Mouse (Mus musculus) limb, embryonic 10.5 days (tissue): ENCODE results near the gene Iqschfp. TPM values are rescaled to one million over a fixed set of nuclear protein-coding genes. Genes with fewer than 3 reads are reported as not detected.

Experiments used
- DNase-seq: peaks from one replicate; pipeline ENCODE4 v3.0.0-alpha.2; 2017; ENCODE audit warnings: low spot score
- H3K27ac ChIP-seq: fragments of 300-500 bp; sonication (generic); 2 replicates; pipeline ENCODE4 v1.5.1; 2016; ENCODE audit warnings: mild to moderate bottlenecking
- H3K27me3 ChIP-seq: fragments of 300-500 bp; sonication (generic); 2 replicates; pipeline ENCODE4 v1.6.1; 2016; ENCODE audit warnings: low read depth, mild to moderate bottlenecking; ENCODE audit not compliant: poor library complexity, severe bottlenecking
- H3K36me3 ChIP-seq: fragments of 300-500 bp; sonication (generic); 2 replicates; pipeline ENCODE4 v1.6.1; 2016; ENCODE audit warnings: mild to moderate bottlenecking, moderate library complexity
- H3K4me1 ChIP-seq: fragments of 300-500 bp; sonication (generic); 2 replicates; pipeline ENCODE4 v1.6.1; 2016
- H3K4me3 ChIP-seq: fragments of 300-500 bp; sonication (generic); 2 replicates; pipeline ENCODE4 v1.5.1; 2016; ENCODE audit warnings: mild to moderate bottlenecking, moderate library complexity
- H3K9me3 ChIP-seq: fragments of 300-500 bp; sonication (generic); replicated peaks from 2 replicates; pipeline ENCODE4 v1.6.1; 2016; ENCODE audit warnings: mild to moderate bottlenecking
- WGBS: fragments of 180-500 bp; shearing (Covaris S2); methylation state at CpG from one replicate; pipeline ENCODE4 v1.1.7; 2016; 5-methylcytosine and 5-hydroxymethylcytosine counted together
- polyA plus RNA-seq: library from polyadenylated mRNA; unstranded; fragments of >200 nt; fragmentation: Nextera tagmentation; extraction: Ambion mirVana; gene quantifications from 2 replicates; pipeline ENCODE4 v1.2.1, GENCODE M21; 2016

Iqschfp gene
- polyA plus RNA-seq, 1 experiment from 2014 or later: not detected

GRCm38 (mm10) chr3:68453719-68454455 is 561.9 kb downstream of the Iqschfp start:
- Histone ChIP-seq H3K4me1 (peaks cover 26% of the 10 kb centered on the region), H3K27ac (peak overlapping the region; percentile 51)
- peak; percentile 68 for DNase-seq

GRCm38 (mm10) chr3:68466643-68467042 is 574.6 kb downstream of the Iqschfp start:
- H3K4me3 ChIP-seq: no peak overlapping the region
- H3K4me1 ChIP-seq: peaks cover 46% of the 10 kb centered on the region
- no peak for DNase-seq
- WGBS: 54% methylated on average over 5 of the region's 5 CpGs
- peak overlapping the region; percentile 34; the same call in 1 of the 2 replicates for H3K27ac ChIP-seq
- H3K9me3 ChIP-seq: no peaks in the 10 kb centered on the region
- H3K36me3 ChIP-seq: no peaks in the 10 kb centered on the region
- H3K27me3 ChIP-seq: no peaks in the 10 kb centered on the region

More at GRCm38 (mm10) chr3:68453719-68454455, 561.9 kb downstream of the Iqschfp start:
- Histone ChIP-seq H3K4me3 (peak overlapping the region; percentile 36), H3K9me3 (no peaks in the 10 kb centered on the region), H3K36me3 (no peaks in the 10 kb centered on the region), H3K27me3 (no peaks in the 10 kb centered on the region)
- WGBS: 12% methylated on average over 10 of the region's 10 CpGs

DNA sequence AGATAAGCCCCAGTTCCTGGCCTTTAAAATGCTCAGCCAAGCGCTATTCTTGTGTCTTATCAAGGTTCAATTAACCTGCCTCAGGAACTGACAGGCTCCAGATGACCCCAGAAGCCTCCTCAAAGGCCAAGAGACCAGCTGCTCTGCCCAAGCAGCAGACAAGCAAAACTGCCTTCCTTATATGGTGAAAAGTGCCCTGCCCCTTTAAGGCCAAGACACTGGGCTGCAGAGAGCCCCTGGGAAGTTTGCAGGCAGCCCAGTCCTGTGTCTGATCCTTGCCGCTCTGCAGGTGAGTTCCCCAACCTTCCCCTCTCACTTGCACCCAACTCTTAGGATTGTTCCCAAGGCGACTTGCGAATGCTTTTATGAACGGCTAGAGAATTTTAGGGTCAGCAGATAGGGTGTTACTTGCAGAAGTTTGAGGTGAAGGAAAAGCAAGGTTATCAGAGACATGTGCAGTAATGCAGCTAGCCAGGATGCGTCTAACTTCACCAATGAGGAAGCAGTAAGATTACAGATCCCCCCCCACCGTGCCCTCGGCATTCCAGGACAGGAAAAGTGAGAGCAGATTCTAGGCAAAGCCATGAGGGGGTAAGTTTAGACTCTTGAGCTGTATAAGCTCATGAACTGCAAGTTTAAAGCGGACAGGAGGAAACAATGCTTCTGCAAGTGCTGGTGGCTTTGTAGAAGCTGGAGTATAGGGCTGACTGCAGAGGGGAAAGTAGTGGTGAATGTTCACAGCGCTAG is 576.1 kb downstream of the Iqschfp start:
- DNase-seq: peak; percentile 61
- Histone ChIP-seq H3K4me3 (peak overlapping the region; percentile 45), H3K27me3 (no peaks in the 10 kb centered on the region), H3K36me3 (no peaks in the 10 kb centered on the region), H3K27ac (peak overlapping the region; percentile 81), H3K9me3 (no peaks in the 10 kb centered on the region), H3K4me1 (peaks cover 46% of the 10 kb centered on the region)
- WGBS: under 1% methylated on average over 10 of the region's 10 CpGs

- peak overlapping the region; percentile 48; the same call in 1 of the 2 replicates for H3K27ac ChIP-seq
- 87% methylated on average over 1 of the region's 1 CpGs for WGBS
- H3K9me3 ChIP-seq: no peaks in the 10 kb centered on the region
- no peak overlapping the region for H3K4me3 ChIP-seq
- DNase-seq: no peak
- no peaks in the 10 kb centered on the region for H3K36me3 ChIP-seq
- H3K4me1 ChIP-seq: peaks cover 46% of the 10 kb centered on the region
- no peaks in the 10 kb centered on the region for H3K27me3 ChIP-seq
Observed at GRCm38 (mm10) chr3:68469643-68470042, 577.6 kb downstream of the Iqschfp start.

- Histone ChIP-seq H3K4me1 (peaks cover 46% of the 10 kb centered on the region), H3K27ac (peak overlapping the region; percentile 48; the same call in 1 of the 2 replicates), H3K9me3 (no peaks in the 10 kb centered on the region), H3K4me3 (no peak overlapping the region), H3K27me3 (no peaks in the 10 kb centered on the region), H3K36me3 (no peaks in the 10 kb centered on the region)
- 61% methylated on average over 3 of the region's 3 CpGs for WGBS
- DNase-seq: no peak
Observed at GRCm38 (mm10) chr3:68470061-68470460, 578.0 kb downstream of the Iqschfp start.

DNA sequence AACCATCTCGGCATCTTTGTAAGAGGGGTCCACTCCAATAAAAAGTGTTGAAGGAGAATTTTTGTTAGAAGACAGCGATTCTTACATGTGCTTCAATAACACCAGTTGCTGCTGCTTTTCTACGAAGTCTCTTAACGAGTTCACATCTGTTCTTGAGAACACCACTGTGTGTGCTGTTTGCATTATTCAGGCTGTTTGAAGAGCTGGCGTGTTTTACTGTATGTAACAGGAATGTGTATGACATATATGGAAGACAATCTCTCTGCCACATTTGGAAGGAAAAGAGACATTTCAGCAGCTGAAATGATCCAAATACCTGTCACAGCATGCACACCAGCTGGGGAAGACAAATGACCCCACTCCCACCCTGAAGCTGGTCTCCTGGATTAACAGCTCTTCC is 578.6 kb downstream of the Iqschfp start:
- Histone ChIP-seq H3K36me3 (no peaks in the 10 kb centered on the region), H3K27ac (peak overlapping the region; percentile 48; the same call in 1 of the 2 replicates), H3K4me3 (no peak overlapping the region), H3K27me3 (no peaks in the 10 kb centered on the region), H3K9me3 (no peaks in the 10 kb centered on the region), H3K4me1 (peaks cover 46% of the 10 kb centered on the region)
- no peak for DNase-seq
- 65% methylated on average over 5 of the region's 5 CpGs for WGBS

DNA sequence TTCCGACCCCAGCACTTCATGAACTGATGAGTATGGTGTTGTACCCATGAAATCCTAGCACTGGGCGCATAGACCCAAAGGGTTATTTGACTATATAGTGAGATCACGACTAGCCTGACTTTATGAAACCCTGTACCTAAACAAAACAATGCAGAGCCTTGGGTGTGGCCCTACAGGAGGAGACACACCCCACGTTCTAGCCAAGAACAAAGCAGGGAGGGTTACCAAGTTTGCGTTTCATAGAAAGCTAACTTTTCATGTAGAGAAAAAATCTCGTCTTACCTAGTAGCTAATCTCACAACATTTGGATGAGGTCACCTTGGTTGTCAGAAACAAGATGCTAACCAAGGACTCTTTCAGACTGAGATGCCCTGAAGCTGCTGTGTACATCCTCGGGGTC is 584.3 kb downstream of the Iqschfp start:
- DNase-seq: no peak
- H3K4me1 ChIP-seq: peaks cover 6% of the 10 kb centered on the region
- H3K27ac ChIP-seq: no peak overlapping the region
- H3K9me3 ChIP-seq: no peaks in the 10 kb centered on the region
- WGBS: 92% methylated on average over 7 of the region's 7 CpGs
- no peaks in the 10 kb centered on the region for H3K36me3 ChIP-seq
- no peaks in the 10 kb centered on the region for H3K27me3 ChIP-seq
- H3K4me3 ChIP-seq: no peak overlapping the region

DNA sequence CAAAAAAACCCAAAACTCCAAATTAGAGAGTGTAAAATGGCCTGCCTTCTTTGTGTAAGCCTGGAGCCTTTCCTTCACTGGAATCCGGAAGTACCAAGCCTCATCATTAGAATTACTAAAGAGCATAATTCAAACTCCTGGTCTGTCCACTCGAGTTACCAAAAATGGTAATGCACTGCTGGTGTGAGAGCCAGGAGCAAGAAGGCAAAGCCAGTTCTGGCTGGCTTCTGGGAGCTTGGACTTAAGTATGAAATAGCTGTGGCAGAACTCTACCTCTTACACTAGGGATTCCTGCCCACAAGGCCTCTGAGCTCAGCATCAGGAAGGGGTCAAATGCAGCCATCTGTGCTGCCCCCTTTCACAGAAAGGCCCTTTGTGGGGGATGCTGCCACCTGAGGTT is 585.4 kb downstream of the Iqschfp start:
- peaks cover 6% of the 10 kb centered on the region for H3K4me1 ChIP-seq
- peak overlapping the region; percentile 66; the same call in 1 of the 2 replicates for H3K27ac ChIP-seq
- H3K4me3 ChIP-seq: no peak overlapping the region
- 60% methylated on average over 2 of the region's 2 CpGs for WGBS
- no peaks in the 10 kb centered on the region for H3K27me3 ChIP-seq
- no peaks in the 10 kb centered on the region for H3K36me3 ChIP-seq
- no peak for DNase-seq
- no peaks in the 10 kb centered on the region for H3K9me3 ChIP-seq

- Histone ChIP-seq H3K27ac (no peak overlapping the region), H3K9me3 (no peaks in the 10 kb centered on the region), H3K4me3 (no peak overlapping the region), H3K4me1 (peaks cover 10% of the 10 kb centered on the region), H3K27me3 (no peaks in the 10 kb centered on the region), H3K36me3 (no peaks in the 10 kb centered on the region)
- DNase-seq: no peak
- 88% methylated on average over 6 of the region's 6 CpGs for WGBS
Observed at GRCm38 (mm10) chr3:68479266-68479665, 587.2 kb downstream of the Iqschfp start.

DNA sequence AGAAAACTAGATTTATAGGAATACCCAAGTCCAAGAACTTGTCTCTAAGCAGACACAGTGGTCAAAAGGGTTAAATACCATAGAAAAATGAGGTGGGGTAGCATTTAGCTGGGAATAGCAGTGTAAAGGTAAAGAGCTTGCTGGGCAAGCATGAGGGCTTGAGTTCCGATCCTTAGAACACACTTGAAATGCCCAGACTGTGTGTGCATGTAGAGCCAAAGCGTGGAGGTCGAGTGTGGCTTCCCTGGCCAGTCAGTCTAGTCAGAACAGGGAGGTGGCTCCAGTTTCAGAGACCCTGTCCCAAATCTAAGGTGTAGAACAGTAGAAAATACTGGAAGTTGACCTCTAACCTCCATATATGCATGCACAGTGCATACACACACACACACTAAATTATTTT is 591.5 kb downstream of the Iqschfp start:
- 95% methylated on average over 3 of the region's 3 CpGs for WGBS
- Histone ChIP-seq H3K36me3 (no peaks in the 10 kb centered on the region), H3K9me3 (no peaks in the 10 kb centered on the region), H3K4me3 (no peak overlapping the region), H3K27ac (no peak overlapping the region), H3K4me1 (peaks cover 17% of the 10 kb centered on the region), H3K27me3 (no peaks in the 10 kb centered on the region)
- DNase-seq: no peak

DNA sequence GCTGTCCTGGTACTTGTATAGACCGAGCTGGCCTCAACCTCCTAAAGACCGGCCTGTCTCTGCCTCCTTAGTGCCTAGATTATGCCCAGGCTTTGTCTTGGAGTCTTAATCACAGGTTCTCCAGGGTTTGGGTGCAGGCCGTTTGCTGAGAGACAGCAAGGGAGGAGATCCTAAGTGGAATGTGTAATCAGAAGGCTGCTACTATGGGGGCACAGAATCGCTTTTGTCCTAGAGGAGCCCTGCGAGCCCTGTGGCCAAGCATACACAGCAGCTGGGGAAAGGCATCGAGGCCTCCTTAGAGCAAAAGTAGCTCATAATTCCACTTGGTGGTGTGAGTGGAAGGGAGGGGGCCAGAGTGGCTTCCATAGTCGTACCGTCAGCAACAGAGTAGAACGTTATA is 592.0 kb downstream of the Iqschfp start:
- H3K4me1 ChIP-seq: peaks cover 22% of the 10 kb centered on the region

GRCm38 (mm10) chr3:68484561-68484960 is 592.5 kb downstream of the Iqschfp start:
- no peak for DNase-seq
- Histone ChIP-seq H3K4me3 (no peak overlapping the region), H3K9me3 (no peaks in the 10 kb centered on the region), H3K27ac (no peak overlapping the region), H3K36me3 (no peaks in the 10 kb centered on the region), H3K27me3 (no peaks in the 10 kb centered on the region), H3K4me1 (peaks cover 25% of the 10 kb centered on the region)
- 86% methylated on average over 4 of the region's 4 CpGs for WGBS

More for the DNA sequence above, 592.0 kb downstream of the Iqschfp start:
- H3K27me3 ChIP-seq: no peaks in the 10 kb centered on the region
- H3K4me3 ChIP-seq: no peak overlapping the region
- H3K27ac ChIP-seq: no peak overlapping the region
- no peaks in the 10 kb centered on the region for H3K36me3 ChIP-seq
- no peaks in the 10 kb centered on the region for H3K9me3 ChIP-seq
- 92% methylated on average over 9 of the region's 9 CpGs for WGBS
- DNase-seq: no peak

GRCm38 (mm10) chr3:68487621-68488020 is 595.6 kb downstream of the Iqschfp start:
- Histone ChIP-seq H3K9me3 (no peaks in the 10 kb centered on the region), H3K36me3 (no peaks in the 10 kb centered on the region), H3K27me3 (no peaks in the 10 kb centered on the region), H3K4me3 (peak overlapping the region; percentile 21; the same call in 1 of the 2 replicates), H3K4me1 (peaks cover 43% of the 10 kb centered on the region), H3K27ac (peak overlapping the region; percentile 88)
- 63% methylated on average over 1 of the region's 1 CpGs for WGBS
- DNase-seq: no peak
